Mouse (Mus musculus) urinary bladder, postnatal 14 days (tissue): ENCODE data around the gene Ccdc3.

Source experiments
- DNase-seq: peaks from one replicate; pipeline ENCODE4 v3.0.0; 2021; ENCODE audit warnings: low spot score

Gene Ccdc3

DNA sequence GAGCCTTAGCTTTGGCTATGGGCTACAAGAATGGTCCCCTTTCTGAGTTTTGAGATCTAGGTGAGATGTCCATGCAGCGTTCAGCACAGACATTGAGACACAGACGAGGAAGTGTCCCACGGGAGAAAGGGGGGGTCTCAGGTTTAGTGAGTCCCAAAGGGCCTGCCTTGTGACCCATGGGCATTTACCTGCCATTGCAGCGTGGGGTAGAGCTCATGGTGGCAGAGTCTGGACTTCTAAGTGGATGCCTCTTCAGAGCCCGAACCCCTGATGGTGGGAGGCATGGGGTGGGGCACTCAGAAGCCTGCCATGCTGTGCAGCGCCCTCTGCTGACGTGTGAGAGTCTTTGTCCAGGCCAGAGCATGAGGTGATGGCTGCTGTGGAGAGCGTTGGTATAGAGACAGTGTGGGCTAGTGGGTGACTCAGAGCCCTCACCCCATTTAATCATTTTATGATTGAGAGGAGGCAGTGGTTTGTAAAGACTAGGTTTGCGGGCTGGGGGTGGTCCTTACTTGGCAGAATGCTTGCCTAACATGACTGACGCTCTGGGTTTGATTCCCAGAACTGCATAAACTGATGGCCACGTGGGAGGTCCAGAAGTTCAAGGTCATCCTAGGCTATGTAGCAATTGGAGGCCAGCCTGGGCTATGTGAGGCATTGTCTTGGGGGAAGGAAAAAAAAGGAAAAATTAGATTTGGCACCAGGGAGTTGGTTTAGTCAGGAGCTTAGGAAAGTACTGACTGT, 23.6 kb downstream of the Ccdc3 start:
- no peak for DNase-seq

DNA sequence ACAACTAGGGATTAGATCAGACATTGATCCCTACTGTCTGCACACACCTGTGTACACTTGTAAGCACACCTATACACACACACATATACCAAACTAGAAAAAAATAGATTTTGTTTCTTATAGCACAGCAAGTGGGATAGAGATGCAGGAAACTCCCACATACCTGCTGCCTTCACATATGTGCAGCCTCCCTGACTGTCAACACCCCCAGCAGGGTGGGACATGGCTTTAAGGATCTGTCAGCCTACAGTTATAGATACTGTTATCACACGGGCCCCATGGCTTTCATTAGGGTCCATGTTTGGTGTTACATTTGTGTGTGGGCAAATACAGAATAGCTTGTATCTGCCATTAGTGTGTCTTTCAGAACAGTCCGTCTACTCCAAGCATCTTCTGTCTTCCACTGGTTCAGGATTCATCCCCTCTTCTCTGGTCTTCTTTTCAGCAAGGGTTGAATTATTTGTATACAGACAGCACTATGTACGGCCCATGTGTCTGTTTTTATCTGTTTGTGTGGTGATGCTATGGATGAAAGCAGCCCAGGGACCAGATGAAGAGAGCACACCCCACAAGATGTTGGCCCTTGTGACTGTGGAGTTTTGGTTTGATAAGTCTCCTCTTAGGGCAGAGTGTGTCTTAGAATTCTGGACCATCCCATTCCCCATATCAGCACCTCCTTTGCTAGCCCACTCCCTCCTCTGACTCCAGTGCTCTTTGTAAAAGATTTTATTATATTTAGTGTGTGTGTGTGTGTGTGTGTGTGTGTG, 24.5 kb downstream of the Ccdc3 start:
- DNase-seq: no peak

DNA sequence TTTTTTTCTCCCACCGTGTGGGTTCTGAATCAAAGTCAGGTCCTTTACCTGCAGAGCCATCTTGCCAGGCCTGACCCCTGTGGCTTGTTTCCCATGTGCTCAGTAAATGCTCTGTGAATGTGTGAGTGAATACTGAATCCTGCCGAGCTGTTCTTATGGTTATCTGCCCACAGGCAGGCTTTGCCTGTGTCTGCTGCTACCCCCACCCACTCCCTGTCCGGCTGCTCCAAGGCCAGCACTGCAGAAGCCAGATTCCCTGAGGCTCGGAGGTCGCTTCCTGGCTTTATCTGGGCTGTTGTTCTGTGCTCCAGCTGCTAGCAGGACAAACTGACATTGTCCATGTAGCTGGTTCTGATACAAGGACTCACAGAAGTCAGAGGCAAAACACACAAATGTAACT, 25.2 kb downstream of the Ccdc3 start:
- DNase-seq: no peak

DNA sequence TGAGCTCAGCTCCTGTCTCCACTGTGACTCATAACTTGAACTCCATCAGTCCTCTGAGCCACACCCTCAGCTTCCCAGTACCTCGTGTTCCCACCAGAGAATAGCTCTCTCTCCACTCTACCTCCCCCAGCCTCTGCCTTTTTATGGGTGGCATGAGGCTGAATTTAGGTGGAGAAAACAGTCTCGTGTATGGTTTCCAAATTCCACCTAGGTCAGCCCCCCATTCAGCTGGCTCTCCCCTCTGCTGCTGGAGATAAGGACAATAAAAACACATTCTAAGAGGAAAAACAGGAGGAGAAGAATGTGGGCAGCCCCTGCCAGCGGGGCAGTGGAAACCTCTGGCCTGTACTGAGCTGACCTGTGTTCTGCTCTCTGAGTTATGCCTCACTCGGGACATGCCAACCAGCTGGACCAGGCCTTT, 28.4 kb downstream of the Ccdc3 start:
- DNase-seq: peak; percentile 39

DNA sequence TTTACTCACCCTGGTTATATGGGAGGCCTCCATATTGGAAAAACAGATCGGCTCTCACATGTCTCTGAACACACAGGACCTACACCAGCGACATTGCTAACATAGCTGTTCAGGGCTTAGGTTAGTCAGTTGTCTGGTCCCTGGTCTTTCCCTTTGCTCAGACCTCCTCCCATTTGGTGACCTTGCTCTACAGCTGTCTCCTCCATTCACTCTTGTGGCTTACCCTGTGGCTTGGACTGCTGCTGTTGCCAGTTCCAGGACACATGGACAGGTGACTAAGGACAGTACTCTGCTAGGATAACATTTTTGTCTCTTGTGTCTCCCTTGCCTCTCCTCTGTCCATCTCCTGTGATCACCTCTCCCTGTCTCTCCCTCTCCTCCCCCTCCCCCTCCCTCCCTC, 29.2 kb downstream of the Ccdc3 start:
- no peak for DNase-seq

DNA sequence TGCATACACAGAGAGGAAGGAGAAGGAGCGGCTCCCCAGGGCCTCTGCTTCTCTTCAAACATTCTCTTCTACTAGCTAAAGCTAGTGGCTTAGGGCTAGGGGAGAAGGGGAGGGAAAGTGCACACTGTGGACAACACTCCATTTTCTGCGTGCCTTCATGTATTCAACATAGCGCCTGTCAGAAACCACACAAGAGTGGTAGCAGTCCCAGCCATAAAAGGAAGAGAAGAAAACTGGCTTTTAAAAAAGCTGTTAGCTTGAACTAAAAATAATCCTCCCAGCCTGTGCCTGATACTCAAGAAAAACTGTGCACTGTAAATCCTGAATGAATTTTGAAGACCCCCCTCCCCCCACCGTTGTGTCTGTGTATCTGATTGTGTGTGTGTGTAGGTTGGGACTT, 33.2 kb downstream of the Ccdc3 start:
- no peak for DNase-seq

DNA sequence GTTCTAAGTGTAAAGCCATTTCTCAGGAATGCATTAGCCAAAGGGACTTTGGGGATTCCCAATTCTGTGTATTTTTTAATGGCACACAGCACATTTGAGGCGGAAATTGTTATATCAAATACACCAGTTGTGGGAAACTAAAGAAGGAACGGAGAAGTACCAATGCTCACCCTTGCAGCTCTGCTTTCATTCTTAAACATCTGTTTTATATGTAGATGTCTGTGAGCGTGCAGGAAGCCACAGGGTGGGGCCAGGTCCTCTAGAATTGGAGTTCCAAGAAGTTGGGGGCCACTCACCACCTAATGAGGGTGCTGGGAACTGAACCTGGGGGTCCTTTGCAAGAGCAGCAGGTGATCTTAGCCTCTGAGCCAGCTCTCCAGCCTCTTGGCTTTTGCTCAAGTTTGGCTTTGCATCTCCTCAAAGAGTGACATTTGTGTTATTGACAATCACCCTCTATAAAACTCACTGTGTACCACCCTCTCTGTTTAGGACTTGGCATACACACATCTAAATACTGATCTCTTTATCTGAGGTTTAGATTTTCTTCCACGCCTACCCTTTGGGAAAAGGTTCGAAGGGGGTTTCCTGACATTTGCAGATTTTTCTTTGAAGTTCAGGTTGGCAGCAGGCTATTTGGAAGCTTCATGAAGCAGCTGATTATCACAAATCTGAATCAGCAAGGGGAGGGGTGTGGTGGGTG, 33.9 kb downstream of the Ccdc3 start:
- no peak for DNase-seq

DNA sequence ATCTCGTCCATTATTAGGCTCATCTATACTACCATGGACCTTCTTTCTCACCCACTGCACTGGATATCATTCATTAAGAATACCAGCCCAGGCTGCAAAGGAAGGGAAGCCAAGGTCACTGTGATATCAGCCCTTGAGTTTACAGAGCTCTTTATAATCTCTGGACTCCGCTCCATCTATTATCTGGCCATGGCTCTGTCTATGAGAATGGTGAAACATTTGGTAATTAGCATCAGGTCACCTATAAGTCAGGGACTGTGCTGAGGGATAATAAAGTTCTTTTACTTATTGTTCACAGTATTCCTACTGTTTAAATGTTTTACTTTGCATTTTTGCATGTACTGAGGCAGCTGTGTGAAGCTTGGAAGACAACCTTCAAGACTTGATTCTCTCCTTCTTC, 35.2 kb downstream of the Ccdc3 start:
- no peak for DNase-seq

DNA sequence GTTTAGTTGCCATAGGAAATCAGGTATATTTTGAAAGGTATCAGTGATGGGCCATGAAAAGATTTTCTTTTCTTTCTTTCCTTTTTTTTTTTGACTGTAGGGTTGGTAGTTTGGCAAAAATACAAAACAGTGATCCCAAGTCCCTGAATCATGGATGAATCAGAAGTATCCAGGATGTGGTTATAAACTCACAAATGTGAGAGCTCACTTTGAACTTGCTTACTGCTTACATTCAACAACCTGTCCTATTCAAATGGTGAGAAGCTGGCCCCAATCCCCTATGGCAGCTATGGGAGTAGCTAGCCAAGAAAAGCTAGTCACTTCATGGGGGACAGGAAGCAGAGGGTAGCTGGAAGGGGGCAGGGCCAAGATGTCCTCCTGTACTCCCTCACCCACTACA, 37.1 kb downstream of the Ccdc3 start:
- DNase-seq: no peak

DNA sequence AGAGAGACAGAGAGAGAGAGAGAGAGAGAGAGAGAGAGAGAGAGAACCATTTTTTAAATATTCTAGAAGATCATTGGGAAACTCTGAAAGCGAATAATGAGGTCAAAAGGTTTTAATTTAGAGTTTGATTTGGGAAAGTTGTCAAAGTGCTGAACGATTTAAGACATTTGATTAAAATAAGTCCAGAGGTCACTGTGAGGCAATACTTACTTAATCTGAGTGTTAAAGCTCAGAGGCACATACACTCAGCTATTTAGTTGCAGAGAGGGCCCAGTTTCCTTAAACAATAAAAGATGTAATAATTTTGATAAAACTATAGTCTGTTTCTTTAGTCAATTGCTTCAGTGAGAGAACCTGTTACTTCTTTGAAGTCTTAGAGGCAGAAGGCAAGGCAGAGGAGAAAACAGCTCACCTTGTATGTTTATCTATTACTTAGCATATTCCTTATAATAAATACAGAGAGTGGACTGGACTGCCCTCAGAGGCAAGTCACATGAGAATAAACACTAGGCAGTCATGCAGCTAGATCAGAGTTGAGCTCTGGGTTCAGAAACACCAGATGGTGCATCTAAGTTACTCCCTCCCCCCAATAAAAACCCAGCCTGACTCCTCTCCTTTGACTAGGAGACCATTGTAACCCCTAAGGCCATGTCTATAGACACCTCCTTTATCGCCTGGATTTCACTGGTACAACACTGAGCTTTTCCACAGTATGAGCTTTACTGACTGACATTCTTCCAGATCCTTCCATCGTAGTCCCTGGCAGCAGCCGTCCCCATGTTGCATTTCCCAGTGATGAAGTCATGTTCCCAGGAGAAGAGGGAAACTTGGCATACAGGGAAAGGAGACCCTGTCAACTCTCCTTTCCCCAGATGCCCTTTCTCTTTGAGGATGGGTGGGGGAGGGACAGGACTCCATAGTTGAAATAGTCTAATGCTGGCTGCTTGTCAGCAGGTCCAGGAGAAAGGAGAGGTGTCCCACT, 44.2 kb downstream of the Ccdc3 start:
- DNase-seq: no peak

DNA sequence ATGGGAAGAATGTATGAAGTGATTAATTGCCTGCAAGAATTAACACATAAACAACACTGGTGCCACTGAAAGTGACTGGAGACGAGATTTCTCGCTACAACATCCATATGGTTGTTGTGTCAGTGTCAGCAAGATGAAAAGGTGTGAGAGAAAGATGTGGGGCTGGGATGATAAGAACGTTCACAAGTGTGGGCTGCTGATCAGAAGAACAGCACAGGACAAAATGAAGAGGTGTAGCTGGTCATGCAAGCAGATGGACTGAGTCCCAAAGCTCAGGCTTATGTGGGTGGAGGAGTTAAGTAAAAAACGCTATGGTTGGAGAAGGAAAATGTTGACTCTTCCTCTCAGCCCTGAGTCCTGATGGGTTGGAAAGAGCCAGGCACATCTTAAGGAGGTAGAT, 46.6 kb downstream of the Ccdc3 start:
- no peak for DNase-seq

DNA sequence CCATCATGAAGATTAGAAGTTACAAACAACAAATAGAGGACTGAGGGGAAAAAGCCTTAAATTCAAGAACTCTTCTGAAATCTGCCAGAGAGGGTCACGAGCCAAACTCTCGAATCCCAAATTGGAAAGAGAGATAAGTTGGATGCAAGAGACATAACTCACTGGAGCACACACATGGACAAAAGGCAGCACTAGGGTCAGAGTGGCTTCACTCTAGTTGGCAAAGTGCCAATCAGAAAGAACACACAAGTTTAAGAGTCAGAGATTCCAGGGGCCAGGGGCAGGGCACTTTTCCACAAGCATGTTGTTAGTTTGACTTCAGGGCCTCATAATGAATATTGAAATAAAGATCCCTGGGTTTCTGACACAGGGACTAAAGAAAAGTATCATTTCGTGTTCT, 48.1 kb downstream of the Ccdc3 start:
- DNase-seq: no peak

DNA sequence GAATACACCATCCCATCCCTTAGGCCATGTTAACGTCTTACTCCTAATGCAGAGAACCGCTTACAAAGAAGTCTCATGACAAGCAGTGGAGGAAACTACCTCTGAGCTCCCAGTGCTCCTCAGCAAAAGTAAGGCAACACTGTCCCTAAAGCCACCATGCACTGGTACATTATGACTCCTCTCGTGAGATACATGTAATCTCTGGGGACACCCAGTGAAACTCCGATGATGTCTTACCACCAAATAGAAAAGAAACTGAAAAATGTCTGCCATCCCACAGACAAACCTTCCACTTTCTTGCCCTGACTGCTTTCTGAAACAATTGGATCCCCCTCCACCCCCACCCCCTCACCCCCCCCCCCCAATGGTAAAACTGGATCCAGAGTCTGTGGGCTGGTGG, 54.6 kb downstream of the Ccdc3 start:
- DNase-seq: no peak

DNA sequence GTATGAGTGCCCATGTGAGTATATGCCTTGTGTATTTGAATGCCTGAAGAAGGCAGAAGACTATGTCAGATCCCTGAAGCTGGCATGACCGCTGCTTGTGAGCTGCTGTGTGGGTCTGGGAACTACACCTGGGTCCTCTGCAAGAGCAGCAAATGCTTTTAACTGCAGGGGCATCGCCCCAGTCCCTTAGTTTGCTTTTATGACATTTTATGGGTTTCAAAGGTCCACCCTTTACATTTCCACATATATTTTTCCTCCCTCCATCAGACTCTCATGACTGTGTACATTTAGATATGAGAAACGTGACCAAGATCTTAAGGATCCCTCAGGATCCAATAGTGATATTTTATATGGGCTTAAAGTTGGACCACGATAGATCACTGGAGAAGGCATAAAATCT, 55.5 kb downstream of the Ccdc3 start:
- no peak for DNase-seq

DNA sequence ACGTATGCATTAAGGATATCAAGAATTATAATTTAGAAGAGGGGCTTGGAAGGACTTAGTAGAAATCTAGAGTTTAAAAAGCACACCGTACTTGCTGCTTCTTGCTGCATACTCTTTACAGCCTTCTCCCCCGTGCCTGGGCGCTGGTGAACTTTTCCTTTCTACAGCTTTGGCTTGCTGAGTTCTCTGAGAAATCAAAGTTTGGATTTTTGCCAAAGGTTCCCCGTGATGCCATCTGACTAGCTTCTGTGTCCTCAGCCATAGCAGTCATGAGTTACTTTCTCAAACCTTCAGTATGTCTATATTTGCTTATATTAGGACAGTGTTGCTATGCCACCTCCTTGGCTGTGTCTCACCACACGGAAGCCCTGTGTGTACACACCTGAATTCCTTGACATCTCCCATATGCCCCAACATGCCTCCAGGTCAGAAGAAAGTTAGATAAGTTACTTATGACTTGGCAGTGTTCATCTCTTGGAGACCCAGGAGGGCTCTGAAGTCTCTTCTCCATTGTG, 57.2 kb downstream of the Ccdc3 start:
- peak; percentile 47 for DNase-seq

DNA sequence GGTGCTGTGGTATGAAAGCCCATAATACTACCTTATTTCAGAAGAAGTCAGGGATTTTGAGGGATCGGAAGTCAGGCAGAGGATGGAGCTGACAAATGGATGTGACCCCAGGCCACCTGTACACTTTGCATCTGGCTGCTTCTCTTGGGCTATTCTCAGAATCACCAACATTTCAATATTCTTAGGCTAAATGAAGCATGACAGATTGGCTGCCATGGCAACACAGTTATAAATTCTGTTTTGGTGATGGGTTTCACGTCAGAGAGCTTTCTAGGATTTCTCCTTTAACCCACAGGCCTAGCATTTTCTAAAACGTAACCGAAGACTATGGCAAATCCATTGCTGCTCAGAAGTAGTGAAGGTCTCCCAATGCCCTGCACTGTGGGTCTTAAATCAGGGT, 59.9 kb downstream of the Ccdc3 start:
- DNase-seq: no peak

DNA sequence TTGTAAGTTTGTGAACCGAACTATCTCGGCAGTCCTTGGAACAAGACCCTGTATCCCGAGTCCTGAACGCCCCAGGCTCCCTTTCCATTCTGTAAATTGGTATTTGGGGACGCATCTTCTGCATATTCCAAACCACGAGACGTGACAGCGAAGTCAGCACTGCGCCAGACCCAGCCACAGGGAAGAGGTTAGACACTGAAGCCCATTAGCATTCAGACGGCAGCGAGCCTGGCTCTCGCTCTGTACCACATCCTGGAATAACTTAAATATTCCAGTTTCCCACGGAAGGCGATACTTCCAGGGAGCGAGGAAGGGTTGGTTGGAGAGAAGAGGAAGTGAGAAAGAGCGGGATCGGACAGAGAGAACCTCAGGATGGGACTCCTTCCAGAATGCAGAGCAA, 61.7 kb downstream of the Ccdc3 start:
- no peak for DNase-seq

DNA sequence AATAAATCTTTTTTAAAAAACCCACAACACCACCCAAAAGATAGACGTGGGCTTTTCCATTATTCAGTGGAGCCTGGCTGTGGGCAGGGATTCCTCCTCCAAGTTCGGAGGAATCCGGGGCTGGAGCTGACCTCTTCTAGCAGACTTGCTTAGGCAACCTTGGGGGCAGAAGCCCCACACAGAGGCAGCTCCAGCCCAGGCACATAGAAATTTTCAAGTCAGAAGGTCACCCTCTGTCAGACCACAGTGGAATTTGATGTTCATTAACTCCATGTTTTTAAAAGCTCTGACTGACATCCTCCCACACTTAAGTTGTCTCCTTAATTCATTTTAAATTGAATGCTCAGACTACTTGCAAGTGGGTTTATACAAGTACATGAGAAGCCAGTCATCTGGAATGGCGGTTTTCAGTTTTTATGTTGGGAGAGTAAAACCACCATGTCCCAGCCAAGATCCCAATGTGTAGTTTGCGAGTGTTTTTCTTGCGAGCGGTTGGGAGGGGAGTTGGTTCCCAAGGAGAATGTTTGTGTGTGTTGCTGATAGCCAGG, 63.3 kb downstream of the Ccdc3 start:
- no peak for DNase-seq

DNA sequence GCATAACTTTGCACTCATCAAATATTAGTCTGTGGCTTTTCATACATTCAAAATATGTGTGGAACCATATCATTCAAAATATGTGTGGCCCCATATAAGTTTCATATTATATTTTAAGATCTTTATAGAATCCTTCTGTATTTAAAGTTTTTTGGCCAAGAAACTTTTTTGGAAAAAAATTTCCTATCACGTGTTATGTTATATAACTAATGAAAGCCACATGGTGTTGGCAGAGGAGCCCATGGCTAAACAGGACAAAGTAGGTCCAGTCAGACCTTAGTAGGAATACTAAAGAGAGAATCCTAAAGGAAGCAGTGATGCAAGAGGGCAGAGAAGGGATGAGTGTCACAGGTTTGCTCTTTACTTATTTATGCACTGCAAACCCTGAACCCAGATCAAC, 65.6 kb downstream of the Ccdc3 start:
- DNase-seq: no peak

DNA sequence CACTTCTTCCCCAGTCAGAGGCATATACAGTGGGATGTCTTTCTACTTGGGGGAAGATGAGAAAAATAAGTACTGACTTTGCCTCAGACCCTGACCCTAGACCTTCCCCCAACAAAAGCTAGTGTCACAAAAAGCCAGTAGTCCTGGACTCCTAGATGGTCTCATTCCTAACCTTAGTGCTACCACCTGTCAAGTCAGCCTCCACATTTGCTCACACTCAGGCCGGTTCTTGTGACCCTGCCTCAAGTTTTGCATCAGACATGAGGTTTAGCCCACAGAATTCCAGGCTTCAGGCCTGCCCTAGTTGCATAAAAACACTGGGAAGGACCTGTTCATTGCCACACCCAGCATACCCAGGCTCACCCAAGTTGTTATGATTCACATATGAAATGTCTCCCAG, 67.4 kb downstream of the Ccdc3 start:
- DNase-seq: no peak

DNA sequence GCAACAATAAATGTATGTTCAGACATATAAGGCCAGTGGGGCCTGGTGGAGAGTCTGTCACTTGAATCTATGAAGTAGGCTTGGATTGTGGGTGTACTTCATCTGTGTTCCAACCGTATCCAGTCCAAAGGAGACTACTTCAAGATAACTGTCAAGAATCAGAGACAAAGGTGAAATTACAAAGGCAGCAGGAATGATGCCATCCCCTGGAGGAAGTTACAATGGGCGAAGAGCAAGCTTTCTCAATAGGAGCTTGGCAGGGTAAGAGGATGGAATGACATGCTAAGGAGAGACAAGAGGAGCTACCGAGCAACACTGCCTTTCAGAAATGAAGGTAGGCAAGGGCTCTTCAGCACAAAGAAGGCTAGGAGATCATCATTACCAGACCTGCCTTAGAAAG, 69.1 kb downstream of the Ccdc3 start:
- no peak for DNase-seq
